Mouse (Mus musculus) ES-E14 (cell line): Measurements from ENCODE around the gene Fbxw8. TPM values are rescaled to one million over a fixed set of nuclear protein-coding genes. Genes with fewer than 3 reads are reported as not detected.

Experiments used
- DNase-seq: peaks from one replicate; pipeline ENCODE4 v3.0.0-alpha.2; 2013; ENCODE audit warnings: low read depth, low spot score
- H3K27ac ChIP-seq: 2 replicates; pipeline ENCODE4 v1.5.1; 2012; ENCODE audit warnings: low read depth, mild to moderate bottlenecking, low read length, moderate library complexity, mixed read lengths; ENCODE audit not compliant: poor library complexity, insufficient read depth, severe bottlenecking
- H3K36me3 ChIP-seq: 2 replicates; pipeline ENCODE4 v1.6.1; 2012; ENCODE audit warnings: mild to moderate bottlenecking, low read length, moderate library complexity, mixed read lengths; ENCODE audit not compliant: control insufficient read depth, poor library complexity, insufficient read depth, severe bottlenecking
- H3K4me1 ChIP-seq, 2 experiments: fragments of 150-350 bp in 1 of 2; sonication (generic) in 1 of 2; 2 replicates each; pipeline ENCODE4 v1.6.1; 2012; ENCODE audit warnings: low read length in 2 of 2, mild to moderate bottlenecking in 1 of 2, mixed read lengths in 1 of 2; ENCODE audit not compliant: control insufficient read depth in 2 of 2, insufficient read depth in 2 of 2, poor library complexity in 1 of 2
- H3K4me3 ChIP-seq, 2 experiments: fragments of 150-350 bp in 1 of 2; sonication (generic) in 1 of 2; 2 replicates each; pipeline ENCODE4 v1.5.1; 2012; ENCODE audit warnings: low read length in 2 of 2, low read depth in 1 of 2, mild to moderate bottlenecking in 1 of 2, mixed read lengths in 1 of 2; ENCODE audit not compliant: insufficient read depth in 1 of 2, poor library complexity in 1 of 2, severe bottlenecking in 1 of 2
- H3K9ac ChIP-seq: 2 replicates; pipeline ENCODE4 v1.6.1; 2012; ENCODE audit warnings: low read depth, mild to moderate bottlenecking, low read length, mixed read lengths; ENCODE audit not compliant: poor library complexity, insufficient read depth, severe bottlenecking
- H3K9me3 ChIP-seq: fragments of 150-350 bp; sonication (generic); 2 replicates; pipeline ENCODE4 v1.6.1; 2012; ENCODE audit warnings: low read depth, mild to moderate bottlenecking, low read length; ENCODE audit not compliant: control insufficient read depth, insufficient read depth
- CHD2 ChIP-seq: IDR thresholded peaks from 2 replicates; pipeline ENCODE4 v1.6.1; 2014; ENCODE audit warnings: mild to moderate bottlenecking, low read depth, low read length, inconsistent platforms
- HCFC1 ChIP-seq: IDR thresholded peaks from 2 replicates; pipeline ENCODE4 v1.6.1; 2012; ENCODE audit warnings: low read length, inconsistent platforms, borderline replicate concordance; ENCODE audit not compliant: insufficient read depth
- MAFK ChIP-seq: IDR thresholded peaks from 2 replicates; pipeline ENCODE4 v1.6.1; 2014; ENCODE audit warnings: mild to moderate bottlenecking, low read depth, low read length, inconsistent platforms; ENCODE audit not compliant: insufficient read depth
- ZC3H11A ChIP-seq: IDR thresholded peaks from 2 replicates; pipeline ENCODE4 v1.6.1; 2012; ENCODE audit warnings: low read depth, mild to moderate bottlenecking, inconsistent platforms, low read length, borderline replicate concordance
- ZNF384 ChIP-seq: IDR thresholded peaks from 2 replicates; pipeline ENCODE4 v1.6.1; 2012; ENCODE audit warnings: low read depth, low read length, inconsistent platforms
- in situ Hi-C, 2 experiments: fragments of 600-800 bp; cut with MboI; formaldehyde crosslinking; loops; one replicate each; pipeline ENCODE4 v1.15.1; 2025; ENCODE audit warnings: low sequenced_read_pairs in 2 of 2, inconsistent platforms in 1 of 2; ENCODE audit not compliant: unreplicated experiment in 2 of 2
- total RNA-seq: library from RNA; depleted of rRNA; stranded (reverse); fragments of 300-350 nt; gene quantifications from 2 replicates; pipeline ENCODE4 v1.2.3, GENCODE M21; 2012

The Fbxw8 gene
- total RNA-seq, 1 experiment: 46.2 TPM

DNA sequence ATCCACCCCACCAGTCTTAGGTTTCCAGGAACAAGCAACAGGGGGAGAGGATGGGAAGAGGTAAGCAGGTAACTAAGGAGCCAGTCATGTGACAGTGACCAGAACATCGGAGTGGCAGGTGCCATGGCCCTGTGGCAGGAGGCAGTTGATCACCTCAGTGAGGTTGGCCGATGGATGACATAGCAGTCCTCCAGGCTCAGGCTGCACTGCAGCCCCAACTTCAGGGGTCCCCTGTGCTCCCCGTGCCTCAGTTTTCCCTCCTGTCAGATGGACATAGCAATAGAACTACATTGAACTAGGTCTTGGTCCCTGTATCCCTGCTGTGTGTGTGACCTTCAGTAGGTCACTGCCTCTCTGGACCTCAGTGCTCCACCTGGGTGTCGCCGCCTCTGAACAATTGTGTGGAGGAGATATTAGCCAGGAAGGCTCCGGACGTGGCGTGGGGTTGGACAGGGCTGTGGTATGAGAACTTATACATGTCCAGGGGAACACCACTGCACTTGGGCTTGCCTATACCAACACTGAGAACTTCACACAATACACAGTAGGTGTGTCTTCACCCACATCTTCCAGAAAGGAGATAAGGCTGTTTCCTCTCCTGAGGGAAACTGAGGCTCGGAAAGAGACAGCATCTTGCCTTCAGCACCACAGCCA lies 125.1 kb downstream of the Fbxw8 start:
- H3K4me1 ChIP-seq: peaks cover 0 to 29% of the 10 kb centered on the region in 2 experiments; a peak in 2 of 4 replicates
- in situ Hi-C loops: no loop called here
- TF ChIP-seq HCFC1: no peak
- TF ChIP-seq ZC3H11A: no peak
- no peak overlapping the region for H3K27ac ChIP-seq
- H3K36me3 ChIP-seq: no peaks in the 10 kb centered on the region
- H3K4me3 ChIP-seq: no peak overlapping the region
- no peak for DNase-seq
- H3K9me3 ChIP-seq: no peaks in the 10 kb centered on the region
- H3K9ac ChIP-seq: no peak overlapping the region

GRCm38 (mm10) chr5:118029420-118029819 lies 125.8 kb downstream of the Fbxw8 start:
- DNase-seq: no peak
- H3K9me3 ChIP-seq: no peaks in the 10 kb centered on the region
- H3K36me3 ChIP-seq: no peaks in the 10 kb centered on the region
- no peak for TF ChIP-seq ZC3H11A
- TF ChIP-seq CHD2: no peak
- no peak for TF ChIP-seq MAFK
- no peak for TF ChIP-seq ZNF384
- no peak for TF ChIP-seq HCFC1
- peaks cover 0 to 29% of the 10 kb centered on the region in 2 experiments; a peak in 2 of 4 replicates for H3K4me1 ChIP-seq
- H3K27ac ChIP-seq: no peak overlapping the region
- H3K9ac ChIP-seq: no peak overlapping the region
- in situ Hi-C loops: no loop called here
- H3K4me3 ChIP-seq: peak overlapping the region in 1 of 2 experiments; percentile 55; a peak in 1 of 4 replicates

GRCm38 (mm10) chr5:118029035-118029408 lies 126.2 kb downstream of the Fbxw8 start:
- Histone ChIP-seq H3K36me3 (no peaks in the 10 kb centered on the region), H3K27ac (no peak overlapping the region), H3K4me3 (peak overlapping the region; percentile 55 to 59; a peak in 3 of 4 replicates), H3K9ac (no peak overlapping the region), H3K4me1 (peaks cover 0 to 29% of the 10 kb centered on the region in 2 experiments; a peak in 2 of 4 replicates), H3K9me3 (no peaks in the 10 kb centered on the region)
- in situ Hi-C loops: no loop called here
- no peak for TF ChIP-seq MAFK
- no peak for TF ChIP-seq ZC3H11A
- no peak for TF ChIP-seq CHD2
- no peak for TF ChIP-seq ZNF384
- TF ChIP-seq HCFC1: no peak
- DNase-seq: no peak

DNA sequence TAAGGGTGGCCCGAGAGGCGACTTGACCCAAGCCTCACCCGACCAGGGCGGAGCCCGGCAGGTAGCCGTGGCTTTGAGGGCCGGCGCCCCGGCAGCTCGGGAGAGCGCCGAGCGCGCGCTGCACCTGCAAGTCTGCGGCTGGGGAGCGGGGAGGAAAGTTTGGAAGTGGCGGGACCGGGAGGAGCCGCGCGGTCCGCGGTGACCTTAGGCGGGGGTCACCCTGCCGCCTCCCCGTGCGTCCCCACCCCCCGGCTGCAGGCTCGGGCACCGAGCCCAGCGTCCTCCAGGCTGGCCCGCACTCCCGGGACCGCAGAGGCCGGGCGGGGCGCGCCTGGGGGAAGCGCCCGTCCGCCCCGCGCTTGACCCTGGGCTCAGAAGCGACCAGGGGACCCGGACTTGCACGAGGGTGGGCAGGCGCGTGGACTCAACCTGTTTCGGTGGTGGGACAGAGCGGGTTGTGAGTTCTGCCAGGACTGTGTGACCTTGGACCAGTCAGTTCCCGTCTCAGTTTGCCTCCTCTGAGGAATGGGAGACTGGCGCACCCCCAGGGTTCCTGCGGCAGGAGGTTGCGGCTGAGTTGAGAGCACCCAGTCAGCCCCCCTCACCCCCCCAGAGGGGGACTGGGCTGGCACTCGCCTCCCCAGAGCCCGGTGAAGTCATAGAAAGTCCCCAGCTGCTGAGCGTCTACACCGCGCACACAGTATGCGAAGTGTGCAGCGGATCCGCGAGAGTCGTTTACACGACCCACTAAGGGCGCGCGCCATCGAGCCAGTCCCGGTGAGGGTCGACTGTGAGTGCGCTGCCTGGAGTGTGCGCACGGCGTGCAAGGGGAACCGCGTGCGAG lies 126.9 kb downstream of the Fbxw8 start:
- in situ Hi-C loops: no loop called here
- TF ChIP-seq ZNF384: no peak
- no peak for TF ChIP-seq ZC3H11A
- TF ChIP-seq CHD2: no peak
- TF ChIP-seq HCFC1: no peak
- no peak for TF ChIP-seq MAFK
- Histone ChIP-seq H3K4me3 (peak overlapping the region; percentile 55 to 59), H3K27ac (no peak overlapping the region), H3K4me1 (peaks cover 0 to 28% of the 10 kb centered on the region in 2 experiments; a peak in 2 of 4 replicates), H3K36me3 (no peaks in the 10 kb centered on the region), H3K9ac (peak overlapping the region; percentile 4), H3K9me3 (no peaks in the 10 kb centered on the region)
- no peak for DNase-seq
